Mouse (Mus musculus) forebrain, postnatal 0 days (tissue): ENCODE data around the gene Gm28576. TPM values are rescaled to one million over a fixed set of nuclear protein-coding genes. Genes with fewer than 3 reads are reported as not detected.
"Not testable (repeated sequence)": the region's sequence is repeated elsewhere in the genome, so short reads cannot be mapped to it uniquely, and the experiment has no call there.

Source experiments
- ATAC-seq: fragments of 200-750 bp; cut with Nextera tagmentation; 2 replicates; pipeline ENCODE4 v1.8.0; 2017; ENCODE audit warnings: mild to moderate bottlenecking, moderate library complexity
- DNase-seq: peaks from one replicate; pipeline ENCODE4 v3.0.0-alpha.2; 2015
- H3K27ac ChIP-seq: fragments of 300-500 bp; sonication (generic); 2 replicates; pipeline ENCODE4 v1.5.1; 2014; ENCODE audit warnings: low read depth, mild to moderate bottlenecking, antibody characterized with exemption, low read length, moderate library complexity, mixed read lengths
- H3K27me3 ChIP-seq: fragments of 300-500 bp; sonication (generic); 2 replicates; pipeline ENCODE4 v1.6.1; 2014; ENCODE audit warnings: mild to moderate bottlenecking, low read length, mixed read lengths; ENCODE audit not compliant: insufficient read depth
- H3K36me3 ChIP-seq: fragments of 300-500 bp; sonication (generic); 2 replicates; pipeline ENCODE4 v1.6.1; 2014; ENCODE audit warnings: mild to moderate bottlenecking, moderate library complexity; ENCODE audit not compliant: insufficient read depth
- H3K4me1 ChIP-seq: fragments of 300-500 bp; sonication (generic); 2 replicates; pipeline ENCODE4 v1.6.1; 2014; ENCODE audit warnings: antibody characterized with exemption; ENCODE audit not compliant: insufficient read depth
- H3K4me2 ChIP-seq: fragments of 300-500 bp; sonication (generic); 2 replicates; pipeline ENCODE4 v1.6.1; 2014; ENCODE audit warnings: low read depth, mild to moderate bottlenecking, moderate library complexity
- H3K4me3 ChIP-seq: fragments of 300-500 bp; sonication (generic); 2 replicates; pipeline ENCODE4 v1.5.1; 2014; ENCODE audit warnings: low read depth, low read length, mixed read lengths
- H3K9ac ChIP-seq: fragments of 300-500 bp; sonication (generic); 2 replicates; pipeline ENCODE4 v1.6.1; 2014; ENCODE audit warnings: mild to moderate bottlenecking
- H3K9me3 ChIP-seq: fragments of 300-500 bp; sonication (generic); 2 replicates; pipeline ENCODE4 v1.6.1; 2016; ENCODE audit warnings: low read length
- WGBS: fragments of 180-500 bp; shearing (Covaris S2); extraction: QIAGEN DNeasy Blood & Tissue Kit; methylation state at CpG from one replicate; pipeline ENCODE4 v1.1.7; 2014; 5-methylcytosine and 5-hydroxymethylcytosine counted together
- polyA plus RNA-seq: library from polyadenylated mRNA; unstranded; fragments of >200 nt; fragmentation: Nextera tagmentation; extraction: Ambion mirVana; gene quantifications from 2 replicates; pipeline ENCODE4 v1.2.1, GENCODE M21; 2015
- total RNA-seq: library from RNA; depleted of rRNA; stranded (reverse); fragments of >200 nt; gene quantifications from 2 replicates; pipeline ENCODE4 v1.2.3, GENCODE M21; 2014; rRNA removed

Gene Gm28576
- total RNA-seq (not detected in 2 replicates), polyA plus RNA-seq (not detected in 2 replicates)

DNA sequence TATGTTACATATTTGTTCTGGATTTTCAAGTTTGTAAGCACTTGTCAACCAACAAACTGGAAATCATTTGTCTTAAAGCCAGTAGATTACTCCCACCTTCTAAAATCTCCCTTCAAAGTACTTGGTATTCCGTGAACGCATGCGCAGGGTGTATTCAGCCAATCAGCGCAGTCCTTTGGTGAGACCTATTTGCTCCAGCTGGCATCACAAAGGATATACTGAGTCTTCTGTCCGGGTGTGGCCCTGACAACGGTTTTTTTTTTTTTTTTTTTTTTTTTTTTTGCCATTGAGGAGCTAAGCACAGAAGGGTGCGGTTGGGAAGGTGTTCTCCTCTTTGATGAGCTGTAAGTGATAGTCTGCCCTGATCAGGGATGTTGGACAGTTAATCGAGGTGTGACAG, at the start of gene Gm28576:
TSS of gene Gm28576 (plus strand) at position 301 of the 400 bp plus-strand sequence.
- DNase-seq, H3K36me3 ChIP-seq, H3K9ac ChIP-seq, H3K4me2 ChIP-seq, H3K27me3 ChIP-seq, H3K27ac ChIP-seq, H3K9me3 ChIP-seq, H3K4me3 ChIP-seq, ATAC-seq, H3K4me1 ChIP-seq: not testable (repeated sequence)
- no CpG with 5 or more reads among the region's 8 CpGs for WGBS

Other genes with a start within 250 kb of the Gm28576 start
- gene Gm20826, start 84.5 kb upstream of the Gm28576 start, total RNA-seq, result not detected in 2 replicates
- not detected in 2 replicates for gene Gm20826, start 84.5 kb upstream of the Gm28576 start, polyA plus RNA-seq